Mouse (Mus musculus): ENCODE results near the gene Xpnpep3. TPM values are rescaled to one million over a fixed set of nuclear protein-coding genes. Genes with fewer than 3 reads are reported as not detected.
A peak's percentile ranks its signal among the peaks of the same experiment; 100 is the strongest.

The Xpnpep3 gene
- 8.6 and 10.1 TPM in 2 replicates for polyA plus RNA-seq (2015; fragmentation: Nextera tagmentation; extraction: Ambion mirVana)

DNA sequence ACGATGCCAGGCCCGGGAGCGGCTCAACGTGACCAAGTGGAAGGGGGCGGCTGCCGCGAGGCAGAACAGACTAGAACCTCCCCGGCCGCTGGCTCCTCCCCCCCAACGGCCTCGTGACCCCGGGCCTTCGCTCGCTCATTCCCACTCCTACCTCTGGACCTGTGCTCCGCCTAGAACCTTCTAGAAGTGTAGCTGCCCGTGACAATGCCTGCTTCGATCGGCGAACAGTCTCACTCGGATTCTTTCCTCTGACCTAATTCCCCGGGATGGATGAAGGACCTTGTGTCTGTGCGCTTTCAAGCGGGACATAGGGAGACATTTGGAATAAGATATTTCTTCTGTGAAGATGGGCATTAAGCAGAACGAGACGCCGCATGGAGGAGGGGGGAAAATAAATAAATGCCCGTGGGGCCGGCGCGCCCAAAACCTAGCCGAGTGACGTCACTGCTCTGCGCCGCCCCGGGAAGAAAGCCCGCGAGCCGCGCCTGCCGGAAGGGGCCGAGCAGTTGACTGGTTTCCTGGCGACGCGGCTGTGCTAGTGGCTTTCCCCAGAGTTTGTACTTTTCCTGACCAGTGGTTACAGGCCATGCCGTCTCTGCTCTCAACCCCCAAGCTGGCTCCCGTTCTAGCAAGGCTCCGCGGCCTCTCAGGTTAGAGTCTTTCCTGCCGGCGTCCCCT is at the start of gene Xpnpep3, which contains the start of gene St13:
TSS of gene Xpnpep3 (plus strand) at position 501 of the 678 bp plus-strand sequence.
TSS of gene St13 (minus strand) at position 440 of the 678 bp plus-strand sequence.
- Histone ChIP-seq H3K9me3 (no peaks in the 10 kb centered on the region), H3K4me3 (peak within 1 kb of the TSS; percentile 96), H3K36me3 (no peaks in the 10 kb centered on the region), H3K27me3 (no peaks in the 10 kb centered on the region), H3K4me1 (replicated peaks) (peaks cover 34% of the 10 kb centered on the region), H3K27ac (peak within 1 kb of the TSS; percentile 96), H3K9ac (peak within 1 kb of the TSS; percentile 92), H3K4me2 (peak within 1 kb of the TSS; percentile 81)
- under 1% methylated on average over 50 of the region's 50 CpGs for WGBS
- ATAC-seq (ENCODE audit: low FRiP score), result peak; percentile 99

DNA sequence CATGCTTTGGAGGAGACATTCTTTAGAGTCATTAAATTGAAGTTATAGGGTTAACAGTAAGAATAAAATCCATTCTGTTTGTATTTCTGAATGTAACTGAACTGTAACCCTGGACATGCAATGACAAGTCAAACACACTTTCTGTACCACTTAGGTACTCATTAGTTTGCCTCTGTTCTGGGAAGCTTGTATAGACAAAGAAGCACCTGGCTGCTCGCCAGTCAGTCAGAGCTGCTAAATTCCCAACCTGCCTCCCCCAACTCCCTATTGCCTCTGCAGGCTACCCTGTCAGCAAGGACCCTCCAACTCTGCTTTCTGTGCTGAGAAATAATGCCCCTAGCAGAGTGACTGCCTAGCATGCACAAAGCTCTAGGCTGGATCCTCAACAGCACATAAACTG is 49.5 kb upstream of the Xpnpep3 start:
- Histone ChIP-seq H3K27ac (no peak overlapping the region), H3K9ac (no peak overlapping the region), H3K36me3 (no peaks in the 10 kb centered on the region), H3K4me3 (no peak overlapping the region), H3K9me3 (no peaks in the 10 kb centered on the region), H3K27me3 (no peaks in the 10 kb centered on the region), H3K4me1 (replicated peaks) (no peaks in the 10 kb centered on the region), H3K4me2 (no peak overlapping the region)
- WGBS, result 73% methylated on average over 1 of the region's 1 CpGs
- ATAC-seq (ENCODE audit: low FRiP score), result no peak

DNA sequence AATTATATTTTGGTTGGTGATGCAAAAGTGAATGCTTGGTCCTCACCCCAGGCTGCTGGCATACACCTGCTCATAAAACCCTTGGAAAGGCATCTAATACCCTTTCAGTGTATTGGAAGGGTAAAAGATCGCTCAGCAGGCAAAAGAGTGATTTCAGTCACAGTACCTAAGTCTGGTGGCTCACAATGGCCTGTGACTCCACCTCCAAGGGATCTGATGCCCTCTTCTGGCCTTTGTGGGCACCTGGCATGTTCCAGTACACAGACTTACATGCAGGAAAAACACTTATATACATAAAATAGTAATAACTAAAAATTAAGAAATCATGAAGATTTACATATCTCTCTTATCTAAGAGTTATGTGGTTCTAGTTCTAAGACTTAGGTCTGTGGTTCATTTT is 47.3 kb upstream of the Xpnpep3 start:
- ATAC-seq (ENCODE audit: low FRiP score), result no peak
- Histone ChIP-seq H3K9me3 (no peaks in the 10 kb centered on the region), H3K27ac (no peak overlapping the region), H3K27me3 (no peaks in the 10 kb centered on the region), H3K4me2 (no peak overlapping the region), H3K9ac (no peak overlapping the region), H3K4me3 (no peak overlapping the region), H3K36me3 (no peaks in the 10 kb centered on the region), H3K4me1 (replicated peaks) (peaks cover 8% of the 10 kb centered on the region; the same call in 1 of the 2 replicates)
- 50% methylated on average over 1 of the region's 1 CpGs for WGBS

DNA sequence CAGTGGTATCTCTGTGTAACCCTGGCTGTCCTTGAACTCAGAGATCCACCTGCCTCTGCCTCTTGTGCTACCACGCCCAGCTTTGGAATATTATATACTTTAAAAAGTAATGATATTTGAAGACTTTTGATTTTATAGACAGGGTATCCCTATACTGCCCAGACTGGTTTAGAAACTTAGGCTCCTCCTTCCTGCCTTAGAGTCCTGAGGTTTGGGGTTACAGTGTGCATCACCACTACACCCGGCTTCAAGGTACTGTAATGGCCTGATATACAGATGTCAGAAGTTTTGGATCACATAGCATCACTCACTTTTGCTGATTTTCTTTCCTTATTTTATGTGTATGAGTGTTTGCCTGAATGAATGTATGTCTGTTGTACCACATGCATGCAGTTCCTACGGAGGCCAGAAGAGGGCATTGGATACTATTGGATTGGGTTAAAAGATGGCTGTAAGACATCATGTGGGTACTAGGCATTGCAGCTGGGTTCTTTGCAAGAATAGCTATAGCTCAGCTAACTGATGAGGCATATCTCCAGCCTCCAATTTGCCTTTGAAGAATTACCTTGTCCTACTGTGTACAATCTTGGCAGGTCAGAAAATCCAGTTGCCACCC is 44.7 kb upstream of the Xpnpep3 start:
- Histone ChIP-seq H3K27me3 (no peaks in the 10 kb centered on the region), H3K4me2 (no peak overlapping the region), H3K4me3 (no peak overlapping the region), H3K27ac (no peak overlapping the region), H3K9me3 (no peaks in the 10 kb centered on the region), H3K36me3 (no peaks in the 10 kb centered on the region), H3K9ac (no peak overlapping the region), H3K4me1 (replicated peaks) (peaks cover 22% of the 10 kb centered on the region)
- no peak for ATAC-seq (ENCODE audit: low FRiP score)
- 69% methylated on average over 3 of the region's 3 CpGs for WGBS

DNA sequence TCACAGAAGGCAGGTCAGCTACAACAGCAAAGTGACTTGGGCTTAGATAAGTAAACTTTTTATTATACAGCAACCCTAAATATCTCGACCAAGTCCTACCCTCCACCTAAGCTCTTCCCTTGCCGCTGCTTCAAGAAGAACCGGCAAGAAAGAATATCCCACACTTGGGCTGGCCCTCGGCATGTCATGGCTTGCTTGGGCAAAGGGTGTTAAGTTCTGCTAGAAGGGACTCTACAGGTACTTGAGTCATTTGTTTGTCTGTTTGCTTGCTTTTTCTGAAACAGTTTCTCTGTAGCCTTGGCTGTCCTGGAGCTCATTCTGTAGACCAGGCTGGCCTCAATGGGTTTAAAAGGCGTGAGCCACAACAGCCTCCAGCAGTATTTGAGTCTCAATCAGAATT is 43.0 kb upstream of the Xpnpep3 start:
- H3K36me3 ChIP-seq, result no peaks in the 10 kb centered on the region
- no peaks in the 10 kb centered on the region for H3K9me3 ChIP-seq
- no peak for ATAC-seq (ENCODE audit: low FRiP score)
- WGBS, result 43% methylated on average over 5 of the region's 5 CpGs
- peaks cover 31% of the 10 kb centered on the region for H3K4me1 ChIP-seq (replicated peaks)
- no peak overlapping the region for H3K9ac ChIP-seq
- H3K4me2 ChIP-seq, result no peak overlapping the region
- H3K27ac ChIP-seq, result 0 out of 2 replicates have a peak overlapping the region, but pooled peaks have one; percentile 12
- no peak overlapping the region for H3K4me3 ChIP-seq
- H3K27me3 ChIP-seq, result no peaks in the 10 kb centered on the region

DNA sequence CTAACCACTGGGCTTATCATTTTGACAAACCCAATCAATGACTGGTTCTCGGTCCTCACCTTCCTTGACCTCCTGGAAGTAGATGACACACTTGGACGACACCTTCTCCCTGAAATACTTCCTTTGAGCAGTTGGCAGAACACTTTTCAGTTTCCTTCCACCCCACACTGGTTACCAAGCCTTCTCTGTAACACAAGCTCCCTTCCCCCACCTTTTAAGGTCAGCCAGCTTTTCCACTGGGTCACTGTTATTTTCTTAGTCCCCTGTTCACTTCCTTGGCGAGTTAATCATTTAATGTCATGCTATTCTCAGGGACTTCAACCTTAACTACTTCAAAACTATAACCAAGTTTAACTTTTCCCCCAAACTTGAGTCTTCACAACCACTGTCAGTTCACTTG is 41.0 kb upstream of the Xpnpep3 start:
- ATAC-seq (ENCODE audit: low FRiP score), result no peak
- Histone ChIP-seq H3K36me3 (peaks cover 9% of the 10 kb centered on the region; the same call in 1 of the 2 replicates), H3K4me1 (replicated peaks) (peaks cover 31% of the 10 kb centered on the region), H3K4me2 (no peak overlapping the region), H3K27ac (no peak overlapping the region), H3K9me3 (no peaks in the 10 kb centered on the region), H3K27me3 (no peaks in the 10 kb centered on the region), H3K4me3 (no peak overlapping the region), H3K9ac (no peak overlapping the region)
- 87% methylated on average over 3 of the region's 3 CpGs for WGBS

DNA sequence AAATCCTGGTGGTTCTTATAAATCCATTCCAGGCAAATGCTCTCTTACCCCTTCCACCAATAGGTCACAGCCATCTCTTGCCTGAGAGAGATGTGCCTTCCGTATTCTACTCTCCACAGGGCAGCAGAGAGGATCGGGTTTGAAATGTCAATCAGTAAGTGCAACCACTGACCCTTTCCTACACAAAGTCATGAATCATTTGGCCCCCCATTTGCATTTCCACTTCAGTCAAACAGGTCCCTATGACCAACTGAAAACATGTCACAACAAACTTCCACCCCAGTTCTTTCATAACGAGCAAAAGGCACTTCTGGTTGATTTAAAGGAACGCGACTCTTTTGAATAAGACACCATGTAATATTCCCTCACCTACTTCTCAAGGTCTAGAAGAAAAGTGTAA is 40.5 kb upstream of the Xpnpep3 start:
- H3K36me3 ChIP-seq, result peaks cover 13% of the 10 kb centered on the region; the same call in 1 of the 2 replicates
- H3K27ac ChIP-seq, result no peak overlapping the region
- H3K9ac ChIP-seq, result no peak overlapping the region
- no peak for ATAC-seq (ENCODE audit: low FRiP score)
- peak overlapping the region; percentile 73; the same call in 1 of the 2 replicates for H3K4me3 ChIP-seq
- WGBS, result 91% methylated on average over 5 of the region's 5 CpGs
- H3K27me3 ChIP-seq, result no peaks in the 10 kb centered on the region
- H3K9me3 ChIP-seq, result no peaks in the 10 kb centered on the region
- peaks cover 31% of the 10 kb centered on the region for H3K4me1 ChIP-seq (replicated peaks)
- peak overlapping the region; percentile 76 for H3K4me2 ChIP-seq

DNA sequence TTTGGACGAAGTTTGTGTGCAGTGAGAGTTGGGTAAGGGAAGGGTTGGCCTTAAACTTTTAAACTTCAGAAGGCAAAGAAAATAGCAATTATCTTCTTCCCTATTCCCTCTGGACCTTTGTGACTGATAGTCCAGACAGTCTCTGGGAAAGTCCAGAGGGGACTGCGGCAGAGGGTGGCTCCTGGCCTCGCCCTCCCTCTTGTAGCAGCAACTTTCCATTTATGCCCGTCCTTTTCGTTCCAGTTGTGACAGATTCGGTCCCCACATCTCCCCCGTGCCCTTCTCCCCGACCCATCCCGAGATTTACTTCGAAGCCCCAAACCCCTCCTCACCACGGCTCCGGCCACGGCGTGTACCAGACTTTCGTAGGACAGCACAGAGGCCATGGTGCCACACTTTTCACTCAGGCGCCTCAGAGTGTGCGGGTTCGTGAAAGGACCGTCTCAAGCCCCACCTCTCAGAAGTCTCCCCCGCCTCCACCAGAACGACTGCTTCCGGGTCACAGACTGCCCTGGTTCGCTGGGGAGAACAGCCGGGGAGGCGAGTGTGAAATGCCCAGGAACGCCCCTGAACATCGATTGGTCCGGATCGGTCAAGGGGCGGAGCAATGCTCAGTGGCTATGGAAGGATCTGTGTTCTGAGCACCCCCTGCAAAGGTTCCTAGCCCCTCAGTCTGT is 39.5 kb upstream of the Xpnpep3 start, which contains the start of gene Slc25a17:
TSS of gene Slc25a17 (minus strand) at position 468 of the 677 bp plus-strand sequence.
- peak within 1 kb of the TSS; percentile 83 for H3K27ac ChIP-seq
- H3K36me3 ChIP-seq, result peaks cover 23% of the 10 kb centered on the region
- ATAC-seq (ENCODE audit: low FRiP score), result peak; percentile 99
- peak within 1 kb of the TSS; percentile 81 for H3K9ac ChIP-seq
- H3K4me3 ChIP-seq, result peak within 1 kb of the TSS; percentile 73
- peaks cover 31% of the 10 kb centered on the region for H3K4me1 ChIP-seq (replicated peaks)
- H3K4me2 ChIP-seq, result peak within 1 kb of the TSS; percentile 76
- WGBS, result under 1% methylated on average over 30 of the region's 30 CpGs
- no peaks in the 10 kb centered on the region for H3K9me3 ChIP-seq
- H3K27me3 ChIP-seq, result no peaks in the 10 kb centered on the region

DNA sequence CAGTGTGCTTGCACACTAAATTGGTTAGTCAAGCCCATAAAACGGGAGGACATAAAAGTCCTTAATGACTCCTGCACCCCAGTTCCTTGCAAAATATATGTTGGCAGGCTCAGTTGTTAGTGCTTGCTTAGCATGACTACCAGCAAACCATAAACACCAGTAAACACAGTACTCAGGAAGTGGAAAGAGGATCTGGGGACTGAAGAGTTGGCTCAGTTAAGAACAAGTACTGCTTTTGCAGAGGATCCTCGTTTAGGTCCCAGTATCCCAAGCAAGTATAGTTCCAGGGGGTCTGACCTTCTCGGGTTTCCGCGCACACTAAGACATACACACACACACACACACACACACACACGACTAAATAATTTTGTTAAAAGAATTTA is 38.9 kb upstream of the Xpnpep3 start:
- no peak for ATAC-seq (ENCODE audit: low FRiP score)
- Histone ChIP-seq H3K4me3 (peak overlapping the region; percentile 73), H3K36me3 (peaks cover 28% of the 10 kb centered on the region), H3K9me3 (no peaks in the 10 kb centered on the region), H3K27me3 (no peaks in the 10 kb centered on the region), H3K4me1 (replicated peaks) (peaks cover 31% of the 10 kb centered on the region), H3K27ac (peak overlapping the region; percentile 77), H3K4me2 (peak overlapping the region; percentile 76), H3K9ac (peak overlapping the region; percentile 55; the same call in 1 of the 2 replicates)
- WGBS, result 38% methylated on average over 6 of the region's 6 CpGs

DNA sequence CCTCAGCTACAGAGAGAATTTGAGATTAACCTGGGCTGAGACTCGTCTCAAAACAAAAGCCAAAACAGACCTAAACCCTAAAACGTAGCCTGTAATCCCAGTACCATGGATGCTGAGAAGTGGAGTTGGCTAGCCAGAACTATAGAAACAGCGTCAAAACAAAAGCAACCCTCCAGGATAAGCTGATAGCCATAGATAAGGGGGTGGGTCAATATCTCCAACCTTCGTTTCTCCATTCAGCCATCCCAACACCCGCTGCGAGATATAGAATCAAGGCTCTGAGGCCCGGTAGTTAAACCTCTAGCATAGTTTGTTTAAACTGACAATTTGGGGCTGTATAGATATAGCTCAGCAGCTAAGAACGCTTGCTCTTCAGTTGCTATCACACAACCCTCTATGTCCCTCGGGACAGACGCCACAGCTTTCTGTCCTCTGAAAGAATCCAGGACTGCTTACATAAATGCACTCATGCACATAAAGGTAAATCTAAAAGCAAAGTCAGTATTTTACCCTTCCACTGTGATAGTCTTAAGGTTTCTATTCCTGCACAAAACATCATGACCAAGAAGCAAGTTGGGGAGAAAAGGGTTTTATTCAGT is 38.4 kb upstream of the Xpnpep3 start:
- Histone ChIP-seq H3K9ac (peak overlapping the region; percentile 55; the same call in 1 of the 2 replicates), H3K9me3 (no peaks in the 10 kb centered on the region), H3K4me1 (replicated peaks) (peaks cover 31% of the 10 kb centered on the region), H3K36me3 (peaks cover 33% of the 10 kb centered on the region), H3K4me2 (peak overlapping the region; percentile 76), H3K27ac (peak overlapping the region; percentile 77; the same call in 1 of the 2 replicates), H3K4me3 (no peak overlapping the region), H3K27me3 (no peaks in the 10 kb centered on the region)
- WGBS, result 53% methylated on average over 10 of the region's 10 CpGs
- ATAC-seq (ENCODE audit: low FRiP score), result no peak

DNA sequence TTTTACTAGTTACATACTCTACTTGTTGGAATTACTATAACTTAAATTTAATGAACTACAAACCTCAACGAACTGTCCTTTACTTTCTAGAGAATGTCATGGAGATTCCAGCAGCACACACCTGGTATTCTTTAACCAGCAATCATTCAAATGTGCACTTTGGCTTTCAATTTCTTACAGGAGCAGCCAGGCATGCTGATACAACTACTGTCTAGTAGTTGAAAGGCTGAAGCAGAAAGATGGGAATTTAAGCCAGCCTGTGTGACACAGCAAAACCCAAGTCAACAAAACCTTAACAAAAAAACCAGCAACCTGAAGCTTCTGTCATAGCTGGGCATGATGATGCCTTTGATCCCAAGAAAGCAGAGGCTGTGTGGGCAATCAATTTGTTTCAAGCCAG is 37.4 kb upstream of the Xpnpep3 start:
- H3K9me3 ChIP-seq, result no peaks in the 10 kb centered on the region
- H3K4me1 ChIP-seq (replicated peaks), result peaks cover 24% of the 10 kb centered on the region
- H3K27me3 ChIP-seq, result no peaks in the 10 kb centered on the region
- no peak overlapping the region for H3K27ac ChIP-seq
- H3K4me3 ChIP-seq, result no peak overlapping the region
- no peak for ATAC-seq (ENCODE audit: low FRiP score)
- 68% methylated on average over 1 of the region's 1 CpGs for WGBS
- H3K9ac ChIP-seq, result no peak overlapping the region
- H3K36me3 ChIP-seq, result peaks cover 43% of the 10 kb centered on the region
- no peak overlapping the region for H3K4me2 ChIP-seq

DNA sequence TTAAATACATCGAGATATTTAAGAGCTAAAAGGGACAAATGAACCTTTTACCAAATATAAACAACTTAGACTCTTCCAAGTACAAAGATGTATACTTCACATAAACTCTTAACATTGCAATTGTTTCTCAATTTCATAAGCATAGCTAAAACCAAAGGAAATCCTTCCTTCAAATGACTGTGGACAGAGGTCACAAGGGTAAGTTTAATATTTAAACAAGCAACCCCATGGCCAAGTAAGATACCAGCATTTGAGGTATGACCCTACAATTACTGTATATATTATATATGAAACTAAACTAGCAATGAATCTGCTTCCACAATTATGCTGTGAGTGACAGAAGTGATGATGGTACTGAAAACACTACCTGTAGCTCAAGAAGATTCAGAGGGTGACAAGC is 35.7 kb upstream of the Xpnpep3 start:
- H3K27me3 ChIP-seq, result no peaks in the 10 kb centered on the region
- H3K4me1 ChIP-seq (replicated peaks), result peaks cover 20% of the 10 kb centered on the region
- no peak overlapping the region for H3K27ac ChIP-seq
- WGBS, result 94% methylated on average over 1 of the region's 1 CpGs
- no peak overlapping the region for H3K4me2 ChIP-seq
- ATAC-seq (ENCODE audit: low FRiP score), result no peak
- H3K9me3 ChIP-seq, result no peaks in the 10 kb centered on the region
- no peak overlapping the region for H3K4me3 ChIP-seq
- H3K36me3 ChIP-seq, result peaks cover 57% of the 10 kb centered on the region
- no peak overlapping the region for H3K9ac ChIP-seq
